Mouse (Mus musculus) limb, embryonic 15.5 days (tissue): ENCODE measurements around the gene Brpf3. TPM values are rescaled to one million over a fixed set of nuclear protein-coding genes. Genes with fewer than 3 reads are reported as not detected.
A peak's percentile ranks its signal among the peaks of the same experiment; 100 is the strongest.
"Not testable (repeated sequence)": the region's sequence is repeated elsewhere in the genome, so short reads cannot be mapped to it uniquely, and the experiment has no call there.

ENCODE experiments used
- ATAC-seq: fragments of 200-750 bp; cut with Nextera tagmentation; 2 replicates; pipeline ENCODE4 v1.8.0; 2017; ENCODE audit warnings: low read depth, moderate TSS enrichment; ENCODE audit not compliant: insufficient number of reproducible peaks, low FRiP score, low TSS enrichment
- H3K27ac ChIP-seq: fragments of 300-500 bp; sonication (generic); 2 replicates; pipeline ENCODE4 v1.5.1; 2015; ENCODE audit warnings: moderate library complexity, mild to moderate bottlenecking, inconsistent platforms
- H3K27me3 ChIP-seq: fragments of 300-500 bp; sonication (generic); 2 replicates; pipeline ENCODE4 v1.6.1; 2015; ENCODE audit warnings: inconsistent platforms
- H3K36me3 ChIP-seq: fragments of 300-500 bp; sonication (generic); 2 replicates; pipeline ENCODE4 v1.6.1; 2015; ENCODE audit warnings: inconsistent platforms
- H3K4me1 ChIP-seq: fragments of 300-500 bp; sonication (generic); 2 replicates; pipeline ENCODE4 v1.6.1; 2015; ENCODE audit warnings: inconsistent platforms
- H3K4me2 ChIP-seq: fragments of 300-500 bp; sonication (generic); 2 replicates; pipeline ENCODE4 v1.6.1; 2015; ENCODE audit warnings: mild to moderate bottlenecking, inconsistent platforms
- H3K4me3 ChIP-seq: fragments of 300-500 bp; sonication (generic); 2 replicates; pipeline ENCODE4 v1.5.1; 2015; ENCODE audit warnings: mild to moderate bottlenecking, inconsistent platforms
- H3K9ac ChIP-seq: fragments of 300-500 bp; sonication (generic); 2 replicates; pipeline ENCODE4 v1.6.1; 2015; ENCODE audit warnings: inconsistent platforms
- H3K9me3 ChIP-seq: fragments of 300-500 bp; sonication (generic); 2 replicates; pipeline ENCODE4 v1.6.1; 2016; ENCODE audit warnings: inconsistent platforms
- WGBS: fragments of 180-500 bp; shearing (Covaris S2); methylation state at CpG from one replicate; pipeline ENCODE4 v1.1.7; 2015; 5-methylcytosine and 5-hydroxymethylcytosine counted together
- polyA plus RNA-seq: library from polyadenylated mRNA; unstranded; fragments of >200 nt; fragmentation: Nextera tagmentation; extraction: Ambion mirVana; gene quantifications from 2 replicates; pipeline ENCODE4 v1.2.1, GENCODE M21; 2015

Gene Brpf3
- polyA plus RNA-seq, 1 experiment from 2014 or later = 8.4 TPM

DNA sequence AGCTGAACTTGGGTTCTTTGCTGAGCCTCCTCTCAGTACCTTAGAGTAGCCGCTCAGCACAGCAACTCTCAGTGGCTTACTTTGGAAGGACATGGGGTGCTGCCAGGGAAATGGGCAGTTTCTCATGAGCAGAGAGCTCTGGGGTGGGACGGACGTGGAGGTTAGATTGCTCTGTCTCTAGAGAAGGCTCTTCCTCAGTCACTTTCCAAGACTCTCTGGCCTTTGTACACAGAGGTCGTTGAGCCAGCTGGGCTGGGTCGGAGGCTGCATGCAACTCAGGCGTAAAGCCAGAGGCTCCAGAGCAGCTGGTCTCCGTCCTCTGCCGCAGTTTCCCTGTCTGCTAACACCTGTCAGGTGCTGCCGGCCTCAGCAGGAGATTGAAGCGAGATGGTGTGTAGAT, 33.8 kb downstream of the Brpf3 start:
- Histone ChIP-seq H3K4me1 (no peaks in the 10 kb centered on the region), H3K9me3 (no peaks in the 10 kb centered on the region), H3K36me3 (peaks cover 97% of the 10 kb centered on the region), H3K27me3 (no peaks in the 10 kb centered on the region), H3K4me3 (no peak overlapping the region), H3K4me2 (no peak overlapping the region), H3K27ac (no peak overlapping the region), H3K9ac (no peak overlapping the region)
- 78% methylated on average over 10 of the region's 10 CpGs for WGBS
- no peak for ATAC-seq

DNA sequence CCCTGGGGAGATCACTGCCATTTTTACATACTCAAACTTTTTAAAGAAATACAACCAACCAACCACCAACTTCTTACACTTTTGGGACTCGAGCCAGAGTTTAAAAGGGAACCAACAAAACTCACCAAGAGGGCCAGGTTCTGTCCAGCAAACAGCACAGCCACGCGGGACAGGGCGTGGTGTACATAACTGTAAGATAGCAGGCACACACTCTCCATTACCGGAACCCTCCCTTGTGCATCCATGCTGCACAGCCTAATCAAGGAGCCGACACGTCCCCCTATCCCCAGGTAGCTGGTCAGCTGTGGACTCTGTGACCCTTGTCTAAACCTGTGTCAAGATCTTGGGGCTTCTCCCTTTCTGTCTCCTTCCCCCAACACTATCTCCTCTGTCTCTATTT, 37.0 kb downstream of the Brpf3 start:
- H3K36me3 ChIP-seq = peaks cover 69% of the 10 kb centered on the region

GRCm38 (mm10) chr17:28841947-28842346, 41.1 kb downstream of the Brpf3 start:
- not testable (repeated sequence) for H3K9me3 ChIP-seq, H3K27me3 ChIP-seq, H3K4me1 ChIP-seq, H3K27ac ChIP-seq, H3K4me3 ChIP-seq, H3K4me2 ChIP-seq, H3K9ac ChIP-seq, ATAC-seq
- WGBS = 95% methylated on average over 4 of the region's 4 CpGs
- peaks cover 31% of the 10 kb centered on the region for H3K36me3 ChIP-seq

More for the DNA sequence above, 37.0 kb downstream of the Brpf3 start:
- Histone ChIP-seq H3K4me1 (no peaks in the 10 kb centered on the region), H3K9me3 (no peaks in the 10 kb centered on the region), H3K27me3 (no peaks in the 10 kb centered on the region), H3K4me3 (no peak overlapping the region), H3K9ac (no peak overlapping the region), H3K27ac (no peak overlapping the region), H3K4me2 (no peak overlapping the region)
- WGBS = 92% methylated on average over 7 of the region's 7 CpGs
- no peak for ATAC-seq

- Histone ChIP-seq H3K9ac (no peak overlapping the region), H3K27ac (no peak overlapping the region), H3K4me3 (no peak overlapping the region), H3K4me2 (no peak overlapping the region), H3K27me3 (no peaks in the 10 kb centered on the region), H3K4me1 (no peaks in the 10 kb centered on the region), H3K9me3 (no peaks in the 10 kb centered on the region), H3K36me3 (peaks cover 13% of the 10 kb centered on the region)
- no peak for ATAC-seq
- 55% methylated on average over 5 of the region's 5 CpGs for WGBS
These were observed 42.8 kb downstream of the Brpf3 start for GRCm38 (mm10) chr17:28843665-28844064.

DNA sequence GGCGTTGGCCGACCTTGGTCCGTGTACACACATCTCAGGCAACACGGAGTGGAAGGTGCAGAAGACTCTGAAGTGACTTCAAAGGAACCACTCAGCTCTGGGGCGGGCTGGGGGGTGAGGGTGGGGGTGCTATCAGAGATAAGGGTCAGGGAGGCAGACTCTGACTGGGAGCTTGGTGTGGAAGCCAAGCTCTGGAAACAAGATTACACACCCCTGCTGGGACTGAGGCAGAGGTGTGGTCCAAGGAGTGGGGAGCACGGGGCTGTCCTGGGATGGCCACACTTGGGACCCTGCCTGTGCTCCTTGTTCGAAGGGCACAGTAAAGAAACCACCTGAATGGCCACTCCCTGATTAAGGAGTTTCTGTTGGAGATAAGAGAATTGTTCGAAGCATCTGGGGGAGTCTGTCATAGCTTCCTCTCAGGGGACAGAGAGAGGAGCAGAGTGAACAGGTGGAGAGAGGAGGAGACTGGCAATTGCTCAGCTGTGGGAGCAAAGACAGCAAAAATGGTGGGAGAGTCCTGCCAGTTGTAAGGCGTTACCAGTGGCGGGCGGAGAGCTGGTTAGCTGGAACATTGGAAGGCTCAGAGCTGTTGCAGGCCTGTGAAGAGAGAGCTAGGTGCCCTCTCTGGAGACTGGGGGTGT, 46.2 kb downstream of the Brpf3 start:
- Histone ChIP-seq H3K36me3 (no peaks in the 10 kb centered on the region), H3K9me3 (no peaks in the 10 kb centered on the region), H3K27ac (no peak overlapping the region), H3K4me2 (no peak overlapping the region), H3K9ac (no peak overlapping the region), H3K4me3 (no peak overlapping the region), H3K4me1 (no peaks in the 10 kb centered on the region), H3K27me3 (no peaks in the 10 kb centered on the region)
- ATAC-seq = no peak
- WGBS = 62% methylated on average over 11 of the region's 11 CpGs

DNA sequence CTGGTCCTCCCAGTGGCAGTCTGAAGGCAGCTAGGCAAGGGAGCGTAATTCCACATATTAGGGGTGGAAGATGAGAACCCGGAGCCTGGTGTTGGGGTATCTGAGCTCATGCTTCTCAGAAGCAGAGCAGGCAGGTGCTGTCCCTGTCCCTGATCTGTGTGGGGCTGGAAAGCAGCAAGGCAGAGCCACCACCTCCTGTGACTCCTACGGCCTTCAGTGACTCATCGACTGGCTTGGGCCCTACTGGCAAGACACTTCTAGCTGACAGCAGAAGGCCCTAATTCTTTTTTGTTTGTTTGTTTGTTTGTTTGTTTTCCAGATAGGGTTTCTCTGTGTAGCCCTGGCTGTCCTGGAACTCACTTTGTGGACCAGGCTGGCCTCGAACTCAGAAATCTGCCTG, 49.6 kb downstream of the Brpf3 start:
- ATAC-seq = no peak
- Histone ChIP-seq H3K9ac (no peak overlapping the region), H3K4me1 (no peaks in the 10 kb centered on the region), H3K4me2 (no peak overlapping the region), H3K36me3 (no peaks in the 10 kb centered on the region), H3K4me3 (no peak overlapping the region), H3K27ac (no peak overlapping the region), H3K9me3 (no peaks in the 10 kb centered on the region), H3K27me3 (no peaks in the 10 kb centered on the region)
- WGBS = 88% methylated on average over 5 of the region's 5 CpGs

DNA sequence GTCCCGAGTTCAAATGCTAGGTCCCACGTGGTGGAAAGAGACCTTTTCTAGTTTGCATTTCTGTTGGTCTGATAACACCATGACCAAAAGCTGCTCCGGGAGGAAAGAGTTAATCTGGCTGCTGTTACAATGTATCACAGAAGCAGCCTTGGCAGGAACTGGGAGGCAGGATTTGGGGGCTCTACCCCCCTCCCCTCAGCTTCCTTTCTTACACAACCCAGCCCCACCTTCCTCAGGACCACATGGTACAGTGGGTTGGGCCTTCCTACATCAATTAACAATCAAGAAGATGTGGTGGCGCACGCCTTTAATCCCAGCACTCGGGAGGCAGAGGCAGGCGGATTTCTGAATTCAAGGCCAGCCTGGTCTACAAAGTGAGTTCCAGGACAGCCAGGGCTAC, 53.5 kb downstream of the Brpf3 start:
- no peaks in the 10 kb centered on the region for H3K36me3 ChIP-seq
- H3K4me2 ChIP-seq = no peak overlapping the region
- no peak overlapping the region for H3K9ac ChIP-seq
- no peak overlapping the region for H3K27ac ChIP-seq
- H3K4me1 ChIP-seq = peaks cover 5% of the 10 kb centered on the region; the same call in 1 of the 2 replicates
- no peaks in the 10 kb centered on the region for H3K27me3 ChIP-seq
- 83% methylated on average over 7 of the region's 7 CpGs for WGBS
- H3K9me3 ChIP-seq = no peaks in the 10 kb centered on the region
- no peak for ATAC-seq
- no peak overlapping the region for H3K4me3 ChIP-seq

DNA sequence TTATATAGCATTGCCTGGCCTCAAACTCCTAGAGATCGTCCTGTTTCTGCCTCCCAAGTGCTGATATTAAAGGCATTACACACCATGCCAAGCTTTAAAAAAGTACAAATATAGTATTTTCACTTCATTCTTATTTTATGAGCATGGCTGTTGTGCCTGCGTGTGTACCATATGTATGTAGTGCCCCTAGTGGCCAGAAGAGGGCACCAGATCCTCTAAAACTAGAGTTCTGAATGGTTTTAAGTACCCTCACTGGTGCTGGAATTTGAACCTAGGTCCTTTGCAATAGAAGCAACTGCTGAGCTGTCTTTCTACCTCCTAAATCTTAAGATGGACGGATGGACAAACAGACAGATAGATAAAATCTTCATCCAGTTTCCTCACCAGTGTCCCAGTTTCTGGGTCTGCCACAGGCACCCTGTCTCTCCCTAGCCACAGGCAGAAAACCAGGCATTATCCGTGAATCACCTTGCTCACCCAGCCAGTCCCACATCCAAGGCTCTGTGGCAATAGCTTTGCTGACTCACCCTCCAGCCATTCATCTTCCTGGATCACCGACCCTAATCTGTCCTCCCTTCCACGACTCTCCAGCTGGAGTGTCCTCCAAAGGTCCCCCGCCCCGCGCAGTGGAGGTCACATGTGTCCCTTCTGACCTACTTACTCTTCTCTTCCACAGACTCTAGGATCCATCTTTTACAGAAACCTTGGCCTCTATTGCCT, 54.4 kb downstream of the Brpf3 start:
- Histone ChIP-seq H3K27ac (peak overlapping the region; percentile 22; the same call in 1 of the 2 replicates), H3K9ac (no peak overlapping the region), H3K4me3 (no peak overlapping the region), H3K36me3 (no peaks in the 10 kb centered on the region), H3K9me3 (no peaks in the 10 kb centered on the region), H3K4me1 (peaks cover 5% of the 10 kb centered on the region; the same call in 1 of the 2 replicates), H3K27me3 (no peaks in the 10 kb centered on the region), H3K4me2 (no peak overlapping the region)
- 71% methylated on average over 9 of the region's 9 CpGs for WGBS
- ATAC-seq = 0 out of 2 replicates have a peak, but pooled peaks have one; percentile 13

GRCm38 (mm10) chr17:28856030-28856429, 55.1 kb downstream of the Brpf3 start:
- no peak for ATAC-seq
- WGBS = 41% methylated on average over 2 of the region's 3 CpGs
- no peak overlapping the region for H3K9ac ChIP-seq
- H3K36me3 ChIP-seq = no peaks in the 10 kb centered on the region
- no peak overlapping the region for H3K4me3 ChIP-seq
- H3K4me1 ChIP-seq = peaks cover 5% of the 10 kb centered on the region; the same call in 1 of the 2 replicates
- H3K27me3 ChIP-seq = no peaks in the 10 kb centered on the region
- peak overlapping the region; percentile 22; the same call in 1 of the 2 replicates for H3K27ac ChIP-seq
- H3K4me2 ChIP-seq = no peak overlapping the region
- H3K9me3 ChIP-seq = no peaks in the 10 kb centered on the region

- WGBS = 44% methylated on average over 12 of the region's 12 CpGs
- peaks cover 5% of the 10 kb centered on the region; the same call in 1 of the 2 replicates for H3K4me1 ChIP-seq
- H3K27ac ChIP-seq = peak within 1 kb of the TSS; percentile 3; the same call in 1 of the 2 replicates
- H3K4me3 ChIP-seq = peak within 1 kb of the TSS; percentile 14; the same call in 1 of the 2 replicates
- no peaks in the 10 kb centered on the region for H3K9me3 ChIP-seq
- no peak for ATAC-seq
- peak within 1 kb of the TSS; percentile 7; the same call in 1 of the 2 replicates for H3K4me2 ChIP-seq
- no peaks in the 10 kb centered on the region for H3K27me3 ChIP-seq
- no peaks in the 10 kb centered on the region for H3K36me3 ChIP-seq
- no peak within 1 kb of the TSS for H3K9ac ChIP-seq
These were observed 57.3 kb downstream of the Brpf3 start, which contains the start of gene Pnpla1 for GRCm38 (mm10) chr17:28858205-28858604. TSS of gene Pnpla1 (plus strand) at chr17:28858411.

GRCm38 (mm10) chr17:28863926-28864325, 63.0 kb downstream of the Brpf3 start:
- ATAC-seq = no peak
- H3K4me3 ChIP-seq = no peak overlapping the region
- H3K27me3 ChIP-seq = no peaks in the 10 kb centered on the region
- no peak overlapping the region for H3K9ac ChIP-seq
- no peaks in the 10 kb centered on the region for H3K36me3 ChIP-seq
- H3K4me1 ChIP-seq = no peaks in the 10 kb centered on the region
- no peaks in the 10 kb centered on the region for H3K9me3 ChIP-seq
- WGBS = 60% methylated on average over 7 of the region's 7 CpGs
- no peak overlapping the region for H3K27ac ChIP-seq
- H3K4me2 ChIP-seq = no peak overlapping the region

DNA sequence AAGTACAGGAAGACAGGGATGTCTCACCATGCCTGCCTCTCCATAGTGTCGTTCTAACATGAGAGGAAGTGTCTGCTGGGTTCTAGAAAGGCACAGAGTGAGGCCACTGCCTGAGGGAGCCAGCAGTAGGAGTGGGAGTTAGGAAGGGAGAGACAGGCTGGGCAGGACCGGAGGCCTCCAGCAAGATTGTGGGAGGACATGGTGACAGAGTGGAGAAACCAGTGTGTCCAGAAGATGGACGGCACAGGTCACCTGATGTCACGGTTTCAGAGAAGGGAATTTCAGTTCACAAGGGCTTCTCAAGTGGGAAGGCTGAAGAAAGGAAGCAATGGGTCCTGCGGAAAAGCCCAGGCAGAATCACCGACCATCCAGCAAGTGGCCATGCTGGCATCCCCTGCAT, 63.6 kb downstream of the Brpf3 start:
- Histone ChIP-seq H3K9ac (no peak overlapping the region), H3K27ac (no peak overlapping the region), H3K9me3 (no peaks in the 10 kb centered on the region), H3K4me3 (no peak overlapping the region), H3K4me2 (no peak overlapping the region), H3K36me3 (no peaks in the 10 kb centered on the region), H3K4me1 (no peaks in the 10 kb centered on the region; the same call in 1 of the 2 replicates), H3K27me3 (no peaks in the 10 kb centered on the region)
- 75% methylated on average over 6 of the region's 6 CpGs for WGBS
- no peak for ATAC-seq
